Mouse (Mus musculus): ENCODE results near the gene Gna15. TPM values are rescaled to one million over a fixed set of nuclear protein-coding genes. Genes with fewer than 3 reads are reported as not detected.
A peak's percentile ranks its signal among the peaks of the same experiment; 100 is the strongest.

Gna15 gene
- total RNA-seq, 2 experiments from 2014 or later = 1.4 to 1.5 TPM

DNA sequence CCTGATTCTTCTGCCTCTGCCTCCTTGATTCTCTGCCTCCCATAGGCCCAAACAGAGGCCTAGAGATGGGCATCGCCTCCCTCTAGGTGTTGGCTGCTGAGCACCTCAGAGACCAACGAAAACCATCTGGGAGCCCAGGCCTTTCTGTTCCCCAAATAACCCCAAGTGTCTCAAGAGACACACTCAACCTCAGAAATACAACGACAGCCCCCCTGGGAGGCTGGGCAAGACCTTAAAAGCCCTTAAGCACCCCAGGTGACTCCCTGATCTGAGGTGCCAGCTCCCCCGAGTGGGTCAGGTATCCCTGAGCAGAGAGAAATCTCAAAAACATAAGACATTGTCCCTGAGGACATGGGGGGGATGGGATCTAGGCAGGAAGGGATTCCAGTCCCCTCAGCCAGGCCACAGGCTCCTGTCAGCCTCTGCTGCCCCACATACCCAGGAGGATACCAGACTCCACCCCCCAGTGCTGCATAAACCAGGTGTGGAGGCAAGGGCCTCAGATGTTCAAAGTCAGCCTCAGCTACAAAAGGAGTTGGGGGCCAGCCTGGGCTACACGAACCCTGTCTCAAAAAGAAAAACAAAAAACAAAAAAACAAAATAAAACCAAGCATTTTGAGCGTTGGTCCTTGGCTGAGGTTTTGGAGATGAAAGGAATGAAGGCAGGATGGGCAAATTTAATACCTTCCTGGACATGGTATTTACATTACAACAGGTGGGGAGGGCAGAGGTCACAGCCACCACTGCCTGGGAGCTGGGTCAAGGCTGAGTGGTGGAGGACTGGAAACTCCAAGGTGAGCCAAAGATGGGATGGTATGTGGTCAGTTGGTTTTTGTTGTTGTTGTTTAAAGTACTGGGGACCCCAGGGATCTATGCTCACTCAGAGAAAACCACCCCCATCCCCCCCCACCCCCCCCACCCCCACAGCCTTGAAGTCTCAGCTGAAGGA is 30.1 kb upstream of the Gna15 start:
- no peak for DNase-seq

DNA sequence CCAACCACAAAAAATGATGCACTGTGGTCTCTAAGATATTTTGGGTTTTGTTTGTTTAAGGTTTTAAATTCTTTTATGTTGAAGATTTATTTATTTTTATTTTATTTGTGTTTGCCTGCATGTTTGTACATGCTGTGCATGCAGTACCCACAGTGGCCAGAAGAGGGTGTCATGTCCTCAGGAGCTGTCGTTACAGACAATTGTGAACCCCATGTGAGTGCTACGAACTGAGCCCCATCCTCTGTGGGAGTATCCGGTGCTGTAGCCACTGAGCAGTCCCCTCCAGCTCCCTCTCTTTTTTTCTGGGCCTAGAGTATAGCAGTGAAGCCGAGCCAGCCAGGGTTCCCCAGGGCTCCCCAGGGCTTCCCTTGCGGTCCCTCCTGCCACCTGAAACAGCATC is 29.2 kb upstream of the Gna15 start:
- DNase-seq = no peak

GRCm38 (mm10) chr10:81551597-81552102 is 27.6 kb upstream of the Gna15 start:
- peak; percentile 89 to 90 for DNase-seq

- DNase-seq = peak; percentile 62 to 76
Measured at GRCm38 (mm10) chr10:81550257-81550656, 26.2 kb upstream of the Gna15 start.

- no peak for DNase-seq
Measured at GRCm38 (mm10) chr10:81548944-81549343, 24.9 kb upstream of the Gna15 start.

DNA sequence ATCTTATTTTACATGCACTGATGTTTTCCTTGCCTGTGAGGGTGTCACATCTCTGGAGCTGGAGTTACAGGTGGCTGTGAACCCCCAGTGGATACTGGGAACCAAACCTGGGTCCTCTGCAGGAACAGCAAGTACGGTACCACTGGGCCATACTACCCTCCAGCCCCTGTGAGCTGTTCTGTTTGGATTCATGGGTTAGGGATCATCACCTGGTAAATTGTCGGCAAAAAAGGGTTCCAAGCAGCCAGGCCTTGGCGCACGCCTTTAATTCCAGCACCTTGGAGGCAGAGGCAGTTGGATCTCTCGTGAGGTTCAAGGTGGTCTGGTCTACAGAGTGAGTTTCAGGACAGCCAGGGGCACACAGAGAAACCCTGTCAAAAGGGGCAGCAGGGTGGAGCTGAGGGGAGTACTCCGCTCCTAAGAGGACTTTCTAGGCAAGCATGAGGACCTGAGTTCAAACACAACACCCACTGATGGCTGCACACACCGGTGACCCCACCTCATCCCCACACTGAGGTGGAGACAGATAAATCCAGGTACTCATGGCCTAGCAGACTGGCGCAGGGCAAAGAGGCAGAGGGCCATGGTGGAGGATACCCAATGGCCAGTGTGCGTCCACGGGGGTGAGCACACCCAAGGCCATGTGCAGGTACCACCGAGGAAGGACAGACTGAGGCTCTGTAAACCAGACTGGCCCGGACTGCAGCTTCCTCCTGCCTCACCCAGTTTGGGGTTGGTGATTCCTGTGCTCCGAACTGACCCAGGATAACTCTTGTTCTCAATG is 23.0 kb upstream of the Gna15 start:
- DNase-seq = no peak

DNA sequence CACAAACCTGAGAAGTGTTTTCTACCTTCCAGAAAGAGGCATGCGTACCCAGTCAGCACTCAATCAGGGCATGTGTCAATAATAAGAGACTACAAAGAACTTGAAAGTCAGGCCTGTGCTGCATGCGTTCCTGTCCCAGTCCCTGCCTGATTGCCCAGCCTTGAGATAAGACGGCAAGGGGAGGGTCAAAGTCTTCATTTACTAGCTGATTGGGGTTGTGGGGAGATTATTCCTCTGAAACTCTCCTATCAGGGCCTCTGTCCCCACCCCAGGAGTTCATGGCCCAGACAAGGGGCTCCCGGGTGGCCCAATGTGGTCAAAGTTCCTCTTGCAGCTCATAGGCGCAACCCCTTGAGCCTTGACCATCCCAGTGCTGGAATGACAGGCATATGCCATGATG is 22.3 kb upstream of the Gna15 start:
- DNase-seq = no peak

GRCm38 (mm10) chr10:81545161-81545747 is 21.2 kb upstream of the Gna15 start, which contains the start of gene Gna11:
Gna11 (minus strand) TSS chr10:81545190.
- peak; percentile 100 for DNase-seq

GRCm38 (mm10) chr10:81544296-81545160 is 20.5 kb upstream of the Gna15 start:
- peak in 1 of 2 experiments; percentile 38 for DNase-seq

GRCm38 (mm10) chr10:81543633-81544032 is 19.6 kb upstream of the Gna15 start:
- DNase-seq = no peak

DNA sequence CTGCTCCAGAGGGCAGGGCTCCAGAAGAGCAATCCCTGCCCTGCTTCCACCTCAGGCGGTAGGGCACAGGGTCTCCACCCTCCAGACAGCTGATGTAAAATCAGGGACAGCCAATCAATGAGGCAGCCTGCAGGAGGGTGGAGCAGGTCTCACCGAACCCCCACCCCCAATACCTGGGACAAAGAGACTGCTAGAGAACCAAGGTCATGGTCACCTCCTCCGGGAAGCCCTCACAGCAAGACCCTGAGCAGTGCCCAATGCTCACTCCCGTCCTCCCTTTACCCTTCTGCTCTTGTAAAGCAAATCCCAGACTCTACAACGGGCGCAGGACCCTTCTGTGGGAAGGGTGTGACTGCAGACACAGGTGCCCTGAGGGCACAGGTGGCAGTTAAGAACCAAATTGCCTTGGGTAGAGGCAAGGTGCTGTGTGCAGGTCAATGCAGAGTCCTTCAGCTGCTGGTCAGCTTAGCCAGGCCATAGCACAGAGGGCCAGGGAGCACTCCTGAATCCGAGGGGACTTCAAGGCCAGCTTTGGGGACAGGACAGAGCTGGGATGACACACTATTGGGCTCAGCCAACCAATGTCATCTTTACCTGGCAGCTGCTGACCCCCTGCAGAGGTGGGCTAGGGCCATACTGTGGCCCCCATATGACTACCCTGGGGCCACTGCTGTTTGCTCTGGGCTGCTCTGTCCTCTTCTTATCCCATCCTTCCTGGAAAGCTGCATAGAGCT is 18.9 kb upstream of the Gna15 start:
- no peak for DNase-seq

- peak; percentile 78 to 90 for DNase-seq
Measured at GRCm38 (mm10) chr10:81541803-81542202, 17.8 kb upstream of the Gna15 start.

GRCm38 (mm10) chr10:81541363-81541762 is 17.3 kb upstream of the Gna15 start:
- DNase-seq = no peak

GRCm38 (mm10) chr10:81538321-81539048 is 14.5 kb upstream of the Gna15 start:
- no peak for DNase-seq

DNA sequence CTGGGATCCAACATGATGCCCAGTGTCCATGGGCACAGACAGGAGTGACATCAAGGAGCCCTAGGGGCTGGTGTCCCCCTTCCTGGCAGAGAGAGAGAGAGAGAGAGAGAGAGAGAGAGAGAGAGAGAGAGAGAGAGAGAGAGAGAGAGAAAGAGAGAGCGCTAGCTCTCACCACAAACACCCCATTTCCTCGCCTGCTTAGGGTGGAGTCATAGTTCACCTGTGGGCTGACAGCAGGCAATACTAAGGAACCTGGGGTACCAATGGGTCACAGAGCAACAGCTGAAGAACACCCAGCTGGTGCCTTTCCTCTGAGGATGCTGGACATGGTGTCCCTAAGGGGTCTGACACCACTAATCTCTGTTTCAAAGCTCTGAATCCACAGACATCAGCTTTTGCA is 13.4 kb upstream of the Gna15 start:
- DNase-seq = no peak

GRCm38 (mm10) chr10:81536734-81537133 is 12.7 kb upstream of the Gna15 start:
- no peak for DNase-seq

DNA sequence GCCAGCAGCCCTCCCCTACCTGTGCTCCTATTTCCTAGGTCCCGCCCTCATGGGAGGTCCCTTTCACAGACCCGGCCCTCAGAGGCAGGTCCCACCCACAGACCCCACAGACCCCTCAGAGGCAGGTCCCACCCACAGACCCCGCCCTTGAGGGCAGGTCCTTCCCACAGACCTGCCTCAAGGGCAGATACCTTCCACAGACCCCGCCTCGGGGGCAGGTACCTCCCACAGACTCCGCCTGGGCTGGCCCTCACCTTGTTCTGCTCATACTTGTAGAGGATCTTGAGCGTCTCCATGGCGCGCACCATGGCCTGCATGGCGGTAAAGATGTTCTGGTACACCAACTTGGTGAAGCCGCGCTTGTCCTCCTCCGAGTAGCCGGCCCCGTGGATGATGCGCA is 10.8 kb upstream of the Gna15 start:
- DNase-seq = no peak

DNA sequence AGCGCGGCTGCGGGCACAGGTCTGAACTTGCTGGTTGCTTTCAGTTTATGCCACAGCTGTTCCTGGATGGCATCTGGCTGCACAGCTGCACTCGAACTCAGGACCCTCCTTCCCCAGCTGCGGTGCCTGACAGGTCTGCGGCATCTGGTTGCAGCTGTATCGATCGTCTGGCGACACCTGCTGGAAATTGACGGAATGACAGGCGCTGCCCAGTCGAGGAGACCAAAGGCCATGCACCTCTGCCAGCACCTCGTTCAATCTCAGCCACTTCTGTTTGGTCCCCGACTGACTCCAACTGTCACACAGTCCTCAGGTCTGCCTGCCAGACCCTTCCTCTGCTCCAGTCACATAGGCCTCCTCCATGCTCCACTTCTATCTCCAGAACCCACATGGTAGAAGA is 2.8 kb upstream of the Gna15 start:
- peak; percentile 81 to 94 for DNase-seq

- no peak for DNase-seq
Measured at GRCm38 (mm10) chr10:81525017-81525694, 1.1 kb upstream of the Gna15 start.
